Mouse (Mus musculus) limb, embryonic 14.5 days (tissue): ENCODE results near the gene Papln. TPM values are rescaled to one million over a fixed set of nuclear protein-coding genes. Genes with fewer than 3 reads are reported as not detected.

Experiments
- ATAC-seq: fragments of 200-750 bp; cut with Nextera tagmentation; 2 replicates; pipeline ENCODE4 v1.8.0; 2017; ENCODE audit warnings: low read depth, moderate number of reproducible peaks, moderate TSS enrichment; ENCODE audit not compliant: low FRiP score
- DNase-seq: peaks from one replicate; pipeline ENCODE4 v3.0.0-alpha.2; 2015; ENCODE audit warnings: low spot score
- H3K27ac ChIP-seq: fragments of 300-500 bp; sonication (generic); replicated peaks from 2 replicates; pipeline ENCODE4 v1.5.1; 2014; ENCODE audit warnings: low read depth, mild to moderate bottlenecking, low read length, moderate library complexity, mixed read lengths
- H3K27me3 ChIP-seq: fragments of 300-500 bp; sonication (generic); 2 replicates; pipeline ENCODE4 v1.6.1; 2014; ENCODE audit warnings: low read length, mixed read lengths; ENCODE audit not compliant: control insufficient read depth, insufficient read depth
- H3K36me3 ChIP-seq: fragments of 300-500 bp; sonication (generic); 2 replicates; pipeline ENCODE4 v1.6.1; 2014; ENCODE audit warnings: mild to moderate bottlenecking, low read length, moderate library complexity, mixed read lengths; ENCODE audit not compliant: control insufficient read depth, insufficient read depth
- H3K4me1 ChIP-seq: fragments of 300-500 bp; sonication (generic); 2 replicates; pipeline ENCODE4 v1.6.1; 2014; ENCODE audit warnings: antibody characterized with exemption, low read length, mixed read lengths; ENCODE audit not compliant: control insufficient read depth, insufficient read depth
- H3K4me2 ChIP-seq: fragments of 300-500 bp; sonication (generic); replicated peaks from 2 replicates; pipeline ENCODE4 v1.6.1; 2014; ENCODE audit warnings: low read depth, mild to moderate bottlenecking, low read length, moderate library complexity; ENCODE audit not compliant: severe bottlenecking
- H3K4me3 ChIP-seq: fragments of 300-500 bp; sonication (generic); replicated peaks from 2 replicates; pipeline ENCODE4 v1.5.1; 2014; ENCODE audit warnings: low read length
- H3K9ac ChIP-seq: fragments of 300-500 bp; sonication (generic); 2 replicates; pipeline ENCODE4 v1.6.1; 2014; ENCODE audit warnings: mild to moderate bottlenecking, low read depth, low read length, moderate library complexity; ENCODE audit not compliant: severe bottlenecking
- H3K9me3 ChIP-seq: fragments of 300-500 bp; sonication (generic); 2 replicates; pipeline ENCODE4 v1.6.1; 2016; ENCODE audit warnings: low read length; ENCODE audit not compliant: control insufficient read depth
- POLR2A ChIP-seq: fragments of 200-500 bp; IDR thresholded peaks from 2 replicates; pipeline ENCODE4 v1.8.0; 2012; ENCODE audit warnings: inconsistent platforms, mild to moderate bottlenecking, moderate library complexity, borderline replicate concordance; ENCODE audit not compliant: insufficient read depth, insufficient read length; ENCODE audit errors: extremely low read depth
- WGBS: fragments of 180-500 bp; shearing (Covaris S2); extraction: QIAGEN DNeasy Blood & Tissue Kit; methylation state at CpG from one replicate; pipeline ENCODE4 v1.1.7; 2014; 5-methylcytosine and 5-hydroxymethylcytosine counted together
- polyA plus RNA-seq, 2 experiments: library from polyadenylated mRNA; depleted of rRNA in 1 of 2; stranded (reverse) in 1 of 2; unstranded in 1 of 2; fragments of >200 nt; fragmentation: Nextera tagmentation in 1 of 2; extraction: Ambion mirVana in 1 of 2; gene quantifications; 2 replicates each; pipeline versions ENCODE4 v1.2.1 to v1.2.3; 2012 to 2014

Papln gene
- polyA plus RNA-seq, 2 experiments, result 2.0 to 5.2 TPM

DNA sequence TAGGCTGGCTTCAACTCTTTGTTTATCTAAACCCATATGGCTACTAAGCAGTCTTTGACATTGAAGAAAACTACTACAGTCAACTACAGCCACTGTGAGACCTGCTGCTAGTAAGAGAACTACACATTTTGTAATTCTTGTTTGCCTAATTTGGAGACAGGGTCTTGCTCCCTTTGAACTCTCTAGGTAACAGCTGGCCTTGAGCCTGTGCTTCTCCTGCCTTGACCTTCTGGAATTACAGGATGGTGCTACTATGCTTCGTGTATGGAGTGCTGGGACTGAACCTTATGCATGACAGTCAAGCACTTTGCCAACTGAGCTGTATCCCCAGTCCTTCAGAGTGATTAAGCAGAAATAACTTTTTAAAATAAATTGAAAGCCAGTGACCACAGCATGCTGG is 53.2 kb downstream of the Papln start:
- Histone ChIP-seq H3K9me3 (no peaks in the 10 kb centered on the region), H3K4me1 (no peaks in the 10 kb centered on the region), H3K4me3 (no peak overlapping the region), H3K27me3 (no peaks in the 10 kb centered on the region), H3K9ac (no peak overlapping the region), H3K36me3 (0 out of 2 replicates have a peak, but pooled peaks cover 3% of the 10 kb centered on the region), H3K27ac (no peak overlapping the region), H3K4me2 (no peak overlapping the region)
- no peak for ATAC-seq
- no peak for TF ChIP-seq POLR2A
- no peak for DNase-seq
- 68% methylated on average over 1 of the region's 1 CpGs for whole genome bisulfite sequencing

DNA sequence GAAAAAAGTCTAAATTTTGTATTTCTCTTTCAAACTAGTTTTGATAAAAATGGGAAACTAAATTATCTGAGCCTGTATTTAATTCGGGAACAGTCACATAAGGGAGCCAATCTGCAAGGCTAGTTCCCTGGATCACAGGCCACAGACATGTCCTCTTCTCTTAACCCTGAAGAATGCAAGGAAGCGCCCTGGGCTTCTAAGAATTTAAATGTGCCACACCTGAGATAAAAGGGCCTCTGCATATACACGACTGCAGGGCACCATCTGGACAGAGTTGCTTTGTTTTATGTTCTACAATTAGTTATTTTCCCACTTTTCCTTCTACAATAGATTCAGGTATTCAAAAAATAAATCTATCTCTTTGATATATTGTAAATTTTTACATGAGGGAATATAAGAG is 67.0 kb downstream of the Papln start:
- Histone ChIP-seq H3K27me3 (no peaks in the 10 kb centered on the region), H3K4me2 (no peak overlapping the region), H3K9ac (no peak overlapping the region), H3K4me1 (no peaks in the 10 kb centered on the region), H3K9me3 (no peaks in the 10 kb centered on the region), H3K4me3 (no peak overlapping the region), H3K27ac (no peak overlapping the region), H3K36me3 (peaks cover 23% of the 10 kb centered on the region)
- DNase-seq (no peak), ATAC-seq (no peak)
- no peak for TF ChIP-seq POLR2A
- WGBS, result 64% methylated on average over 3 of the region's 3 CpGs

- 96% methylated on average over 3 of the region's 3 CpGs for whole genome bisulfite sequencing
- Histone ChIP-seq H3K9ac (no peak overlapping the region), H3K27ac (no peak overlapping the region), H3K9me3 (no peaks in the 10 kb centered on the region), H3K27me3 (no peaks in the 10 kb centered on the region), H3K4me1 (no peaks in the 10 kb centered on the region), H3K4me2 (no peak overlapping the region), H3K4me3 (no peak overlapping the region), H3K36me3 (peaks cover 29% of the 10 kb centered on the region)
- no peak for DNase-seq
- ATAC-seq, result no peak
- no peak for TF ChIP-seq POLR2A
Measured at GRCm38 (mm10) chr12:83833979-83834378, 70.5 kb downstream of the Papln start.

DNA sequence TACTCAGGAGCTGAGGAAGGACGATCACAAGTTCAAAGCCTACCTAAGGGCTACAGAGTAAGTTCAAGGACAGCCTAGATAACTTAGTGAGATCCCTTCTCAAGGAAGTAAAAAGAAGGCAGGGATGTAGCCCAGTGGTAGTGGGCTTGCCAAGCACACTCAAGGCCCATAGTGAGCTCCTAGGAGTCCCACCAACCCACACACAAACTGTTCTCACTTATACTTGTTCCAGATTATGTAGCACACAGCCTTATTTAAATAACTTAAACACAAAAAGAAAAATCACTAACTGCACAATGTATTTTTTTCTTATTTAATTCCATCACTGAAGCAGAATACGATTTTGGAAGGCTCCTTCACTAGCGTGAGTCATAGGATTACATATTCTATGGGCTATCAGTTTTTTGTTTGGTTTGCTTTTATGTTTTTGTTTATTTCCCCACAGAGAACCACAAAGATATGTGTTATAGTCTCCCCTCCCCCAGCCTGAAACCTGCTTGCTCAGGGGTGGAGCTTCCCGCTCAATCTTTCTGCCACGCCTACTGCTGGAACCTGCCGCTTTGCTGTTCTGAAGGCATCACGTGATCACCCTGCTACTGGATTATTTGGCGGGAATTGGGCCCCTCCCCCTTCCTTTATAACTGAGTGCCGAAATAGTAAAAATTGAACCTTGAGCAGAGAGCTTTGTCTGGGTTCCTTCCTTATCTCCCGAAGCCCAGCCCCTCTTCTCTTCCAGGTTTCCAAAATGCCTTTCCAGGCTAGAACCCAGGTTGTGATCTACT is 78.2 kb downstream of the Papln start:
- H3K36me3 ChIP-seq, result peaks cover 27% of the 10 kb centered on the region
- no peak overlapping the region for H3K9ac ChIP-seq
- no peak for TF ChIP-seq POLR2A
- H3K4me3 ChIP-seq, result no peak overlapping the region
- no peak for DNase-seq
- no peaks in the 10 kb centered on the region for H3K9me3 ChIP-seq
- no peak for ATAC-seq
- WGBS, result 89% methylated on average over 10 of the region's 10 CpGs
- no peak overlapping the region for H3K27ac ChIP-seq
- H3K4me1 ChIP-seq, result no peaks in the 10 kb centered on the region
- H3K4me2 ChIP-seq, result no peak overlapping the region
- H3K27me3 ChIP-seq, result no peaks in the 10 kb centered on the region

Other genes starting within 250 kb of the Papln start
- gene Dcaf4, start 243.2 kb upstream of the Papln start, polyA plus RNA-seq (2012; rRNA removed), result 49.5 and 53.6 TPM in 2 replicates
- gene Dcaf4, start 243.2 kb upstream of the Papln start, polyA plus RNA-seq (2014; fragmentation: Nextera tagmentation; extraction: Ambion mirVana), result 40.1 and 43.3 TPM in 2 replicates
- 31.5 and 33.8 TPM in 2 replicates for gene Zfyve1, start 166.4 kb upstream of the Papln start, polyA plus RNA-seq (2012; rRNA removed)
- 17.0 and 17.2 TPM in 2 replicates for gene Zfyve1, start 166.4 kb upstream of the Papln start, polyA plus RNA-seq (2014; fragmentation: Nextera tagmentation; extraction: Ambion mirVana)
- gene Rbm25, start 132.4 kb upstream of the Papln start, polyA plus RNA-seq (2012; rRNA removed), result 149 and 178 TPM in 2 replicates
- gene Rbm25, start 132.4 kb upstream of the Papln start, polyA plus RNA-seq (2014; fragmentation: Nextera tagmentation; extraction: Ambion mirVana), result 212 and 236 TPM in 2 replicates
- gene Psen1, start 75.5 kb upstream of the Papln start, polyA plus RNA-seq (2012; rRNA removed), result 30.5 and 33.1 TPM in 2 replicates
- 77.3 and 79.3 TPM in 2 replicates for gene Psen1, start 75.5 kb upstream of the Papln start, polyA plus RNA-seq (2014; fragmentation: Nextera tagmentation; extraction: Ambion mirVana)
- 53.8 and 72.4 TPM in 2 replicates for gene Numb, start 158.3 kb downstream of the Papln start, polyA plus RNA-seq (2012; rRNA removed)
- 31.3 and 33.2 TPM in 2 replicates for gene Numb, start 158.3 kb downstream of the Papln start, polyA plus RNA-seq (2014; fragmentation: Nextera tagmentation; extraction: Ambion mirVana)
- 15.8 and 18.4 TPM in 2 replicates for gene Riox1, start 187.0 kb downstream of the Papln start, polyA plus RNA-seq (2012; rRNA removed)
- gene Riox1, start 187.0 kb downstream of the Papln start, polyA plus RNA-seq (2014; fragmentation: Nextera tagmentation; extraction: Ambion mirVana), result 13.1 and 13.9 TPM in 2 replicates
- 0.03 TPM in 1 of 2 replicates, not detected in the other for gene Heatr4, start 221.2 kb downstream of the Papln start, polyA plus RNA-seq (2012; rRNA removed)
- gene Heatr4, start 221.2 kb downstream of the Papln start, polyA plus RNA-seq (2014; fragmentation: Nextera tagmentation; extraction: Ambion mirVana), result not detected in 2 replicates
- gene Acot2, start 224.2 kb downstream of the Papln start, polyA plus RNA-seq (2012; rRNA removed), result 6.8 and 7.1 TPM in 2 replicates
- 15.6 TPM in 2 replicates for gene Acot2, start 224.2 kb downstream of the Papln start, polyA plus RNA-seq (2014; fragmentation: Nextera tagmentation; extraction: Ambion mirVana)
- 27.8 and 30.7 TPM in 2 replicates for gene Acot1, start 245.9 kb downstream of the Papln start, polyA plus RNA-seq (2012; rRNA removed)
- 54.2 and 56.5 TPM in 2 replicates for gene Acot1, start 245.9 kb downstream of the Papln start, polyA plus RNA-seq (2014; fragmentation: Nextera tagmentation; extraction: Ambion mirVana)